Mouse (Mus musculus) forebrain, embryonic 12.5 days (tissue): ENCODE measurements around the gene Ftl1. TPM values are rescaled to one million over a fixed set of nuclear protein-coding genes. Genes with fewer than 3 reads are reported as not detected.
"Not testable (repeated sequence)": the region's sequence is repeated elsewhere in the genome, so short reads cannot be mapped to it uniquely, and the experiment has no call there.

Experiments used
- ATAC-seq: fragments of 200-750 bp; cut with Nextera tagmentation; 2 replicates; pipeline ENCODE4 v1.8.0; 2017; ENCODE audit warnings: moderate TSS enrichment; ENCODE audit not compliant: low FRiP score
- H3K27ac ChIP-seq: fragments of 300-500 bp; sonication (generic); 2 replicates; pipeline ENCODE4 v1.5.1; 2016; ENCODE audit warnings: mild to moderate bottlenecking
- H3K27me3 ChIP-seq: fragments of 300-500 bp; sonication (generic); 2 replicates; pipeline ENCODE4 v1.6.1; 2016; ENCODE audit warnings: mild to moderate bottlenecking
- H3K36me3 ChIP-seq: fragments of 300-500 bp; sonication (generic); replicated peaks from 2 replicates; pipeline ENCODE4 v1.6.1; 2016; ENCODE audit warnings: mild to moderate bottlenecking
- H3K4me1 ChIP-seq: fragments of 300-500 bp; sonication (generic); 2 replicates; pipeline ENCODE4 v1.6.1; 2016
- H3K4me2 ChIP-seq: fragments of 300-500 bp; sonication (generic); 2 replicates; pipeline ENCODE4 v1.6.1; 2016; ENCODE audit warnings: mild to moderate bottlenecking, moderate library complexity
- H3K4me3 ChIP-seq: fragments of 300-500 bp; sonication (generic); replicated peaks from 2 replicates; pipeline ENCODE4 v1.5.1; 2016; ENCODE audit warnings: mild to moderate bottlenecking
- H3K9ac ChIP-seq: fragments of 300-500 bp; sonication (generic); 2 replicates; pipeline ENCODE4 v1.6.1; 2016; ENCODE audit warnings: mild to moderate bottlenecking
- H3K9me3 ChIP-seq: fragments of 300-500 bp; sonication (generic); 2 replicates; pipeline ENCODE4 v1.6.1; 2016
- WGBS: fragments of 180-500 bp; shearing (Covaris S2); methylation state at CpG from one replicate; pipeline ENCODE4 v1.1.7; 2016; 5-methylcytosine and 5-hydroxymethylcytosine counted together
- polyA plus RNA-seq: library from polyadenylated mRNA; unstranded; fragments of >200 nt; fragmentation: Nextera tagmentation; extraction: Ambion mirVana; gene quantifications from 2 replicates; pipeline ENCODE4 v1.2.1, GENCODE M21; 2016

Ftl1 gene
- 5,523 and 5,537 TPM in 2 replicates for polyA plus RNA-seq

GRCm38 (mm10) chr7:45459564-45460140 is at the start of gene Ftl1:
Gene Ftl1 (minus strand): TSS chr7:45459884.
- Histone ChIP-seq H3K4me3 (peak within 1 kb of the TSS; percentile 82), H3K4me2 (peak within 1 kb of the TSS; percentile 65), H3K9ac (peak within 1 kb of the TSS; percentile 87), H3K36me3 (peaks cover 62% of the 10 kb centered on the region), H3K4me1 (peaks cover 37% of the 10 kb centered on the region), H3K27ac (peak within 1 kb of the TSS; percentile 95)
- not testable (repeated sequence) for H3K27me3 ChIP-seq, H3K9me3 ChIP-seq
- peak; percentile 97 for ATAC-seq
- WGBS: 0% methylated on average over 34 of the region's 37 CpGs

- Histone ChIP-seq H3K4me1 (peaks cover 14% of the 10 kb centered on the region), H3K9me3 (no peaks in the 10 kb centered on the region), H3K27ac (0 out of 2 replicates have a peak overlapping the region, but pooled peaks have one; percentile 88), H3K36me3 (peaks cover 12% of the 10 kb centered on the region), H3K4me2 (peak overlapping the region; percentile 62), H3K4me3 (peak overlapping the region; percentile 69), H3K27me3 (no peaks in the 10 kb centered on the region), H3K9ac (peak overlapping the region; percentile 75)
- WGBS: 45% methylated on average over 19 of the region's 19 CpGs
- ATAC-seq: no peak
Measured at GRCm38 (mm10) chr7:45509181-45509882, 49.6 kb upstream of the Ftl1 start.

GRCm38 (mm10) chr7:45508561-45508960 is 48.9 kb upstream of the Ftl1 start:
- no peak for ATAC-seq
- no peak overlapping the region for H3K4me3 ChIP-seq
- H3K27me3 ChIP-seq: no peaks in the 10 kb centered on the region
- H3K4me2 ChIP-seq: peak overlapping the region; percentile 62; the same call in 1 of the 2 replicates
- H3K27ac ChIP-seq: no peak overlapping the region
- 88% methylated on average over 6 of the region's 6 CpGs for WGBS
- peaks cover 14% of the 10 kb centered on the region for H3K4me1 ChIP-seq
- H3K36me3 ChIP-seq: peaks cover 12% of the 10 kb centered on the region
- H3K9me3 ChIP-seq: no peaks in the 10 kb centered on the region
- 0 out of 2 replicates have a peak overlapping the region, but pooled peaks have one; percentile 75 for H3K9ac ChIP-seq

- Histone ChIP-seq H3K27me3 (no peaks in the 10 kb centered on the region), H3K9me3 (no peaks in the 10 kb centered on the region), H3K36me3 (peaks cover 17% of the 10 kb centered on the region), H3K9ac (no peak overlapping the region), H3K27ac (no peak overlapping the region), H3K4me2 (no peak overlapping the region), H3K4me1 (peaks cover 14% of the 10 kb centered on the region), H3K4me3 (no peak overlapping the region)
- WGBS: 91% methylated on average over 6 of the region's 6 CpGs
- ATAC-seq: no peak
Measured at GRCm38 (mm10) chr7:45507583-45507982, 47.9 kb upstream of the Ftl1 start.

- 97% methylated on average over 6 of the region's 6 CpGs for WGBS
- no peaks in the 10 kb centered on the region for H3K9me3 ChIP-seq
- no peak overlapping the region for H3K4me2 ChIP-seq
- peaks cover 81% of the 10 kb centered on the region for H3K36me3 ChIP-seq
- no peak overlapping the region for H3K9ac ChIP-seq
- ATAC-seq: no peak
- no peak overlapping the region for H3K27ac ChIP-seq
- H3K4me3 ChIP-seq: no peak overlapping the region
- H3K27me3 ChIP-seq: no peaks in the 10 kb centered on the region
- no peaks in the 10 kb centered on the region for H3K4me1 ChIP-seq
Measured at GRCm38 (mm10) chr7:45498427-45498826, 38.7 kb upstream of the Ftl1 start.

- ATAC-seq: no peak
- H3K9me3 ChIP-seq: no peaks in the 10 kb centered on the region
- H3K4me2 ChIP-seq: no peak overlapping the region
- no peak overlapping the region for H3K9ac ChIP-seq
- 87% methylated on average over 9 of the region's 9 CpGs for WGBS
- H3K4me1 ChIP-seq: peaks cover 9% of the 10 kb centered on the region
- H3K4me3 ChIP-seq: no peak overlapping the region
- H3K27me3 ChIP-seq: no peaks in the 10 kb centered on the region
- H3K27ac ChIP-seq: no peak overlapping the region
- peaks cover 63% of the 10 kb centered on the region for H3K36me3 ChIP-seq
Measured at GRCm38 (mm10) chr7:45494548-45494947, 34.9 kb upstream of the Ftl1 start.

GRCm38 (mm10) chr7:45492951-45493350 is 33.3 kb upstream of the Ftl1 start:
- no peak overlapping the region for H3K27ac ChIP-seq
- H3K9ac ChIP-seq: no peak overlapping the region
- no peaks in the 10 kb centered on the region for H3K9me3 ChIP-seq
- peaks cover 47% of the 10 kb centered on the region for H3K36me3 ChIP-seq
- no peak for ATAC-seq
- no peak overlapping the region for H3K4me2 ChIP-seq
- peaks cover 23% of the 10 kb centered on the region for H3K4me1 ChIP-seq
- H3K4me3 ChIP-seq: no peak overlapping the region
- 94% methylated on average over 5 of the region's 5 CpGs for WGBS
- H3K27me3 ChIP-seq: no peaks in the 10 kb centered on the region

GRCm38 (mm10) chr7:45492225-45492844 is 32.7 kb upstream of the Ftl1 start:
- Histone ChIP-seq H3K9ac (no peak overlapping the region), H3K9me3 (no peaks in the 10 kb centered on the region), H3K4me2 (no peak overlapping the region), H3K36me3 (peaks cover 41% of the 10 kb centered on the region), H3K27ac (no peak overlapping the region), H3K27me3 (no peaks in the 10 kb centered on the region), H3K4me1 (peaks cover 25% of the 10 kb centered on the region), H3K4me3 (no peak overlapping the region)
- no peak for ATAC-seq
- 97% methylated on average over 8 of the region's 8 CpGs for WGBS

- Histone ChIP-seq H3K27ac (no peak overlapping the region), H3K9ac (no peak overlapping the region), H3K9me3 (no peaks in the 10 kb centered on the region), H3K36me3 (peaks cover 34% of the 10 kb centered on the region), H3K4me3 (no peak overlapping the region), H3K27me3 (no peaks in the 10 kb centered on the region), H3K4me2 (no peak overlapping the region), H3K4me1 (peaks cover 25% of the 10 kb centered on the region)
- ATAC-seq: no peak
- 32% methylated on average over 3 of the region's 3 CpGs for WGBS
Measured at GRCm38 (mm10) chr7:45491264-45491663, 31.6 kb upstream of the Ftl1 start.

- 56% methylated on average over 9 of the region's 9 CpGs for WGBS
- no peak overlapping the region for H3K4me2 ChIP-seq
- no peak overlapping the region for H3K9ac ChIP-seq
Measured at GRCm38 (mm10) chr7:45490822-45491221, 31.1 kb upstream of the Ftl1 start.

GRCm38 (mm10) chr7:45489578-45489977 is 29.9 kb upstream of the Ftl1 start:
- ATAC-seq: no peak
- H3K4me2 ChIP-seq: no peak overlapping the region
- peaks cover 18% of the 10 kb centered on the region for H3K36me3 ChIP-seq
- H3K4me3 ChIP-seq: no peak overlapping the region
- no peak overlapping the region for H3K27ac ChIP-seq
- no peak overlapping the region for H3K9ac ChIP-seq
- H3K9me3 ChIP-seq: no peaks in the 10 kb centered on the region
- peaks cover 25% of the 10 kb centered on the region for H3K4me1 ChIP-seq
- H3K27me3 ChIP-seq: no peaks in the 10 kb centered on the region
- 86% methylated on average over 7 of the region's 7 CpGs for WGBS

More at GRCm38 (mm10) chr7:45490822-45491221, 31.1 kb upstream of the Ftl1 start:
- H3K27me3 ChIP-seq: no peaks in the 10 kb centered on the region
- no peak for ATAC-seq
- H3K4me1 ChIP-seq: peaks cover 25% of the 10 kb centered on the region
- H3K9me3 ChIP-seq: no peaks in the 10 kb centered on the region
- H3K36me3 ChIP-seq: peaks cover 30% of the 10 kb centered on the region
- H3K27ac ChIP-seq: no peak overlapping the region
- no peak overlapping the region for H3K4me3 ChIP-seq

- H3K27me3 ChIP-seq: no peaks in the 10 kb centered on the region
- H3K4me2 ChIP-seq: peak within 1 kb of the TSS; percentile 72
- 8% methylated on average over 38 of the region's 38 CpGs for WGBS
- peaks cover 25% of the 10 kb centered on the region for H3K4me1 ChIP-seq
- H3K9me3 ChIP-seq: no peaks in the 10 kb centered on the region
- H3K27ac ChIP-seq: peak within 1 kb of the TSS; percentile 60
- H3K36me3 ChIP-seq: peaks cover 8% of the 10 kb centered on the region
- peak within 1 kb of the TSS; percentile 58 for H3K9ac ChIP-seq
- peak within 1 kb of the TSS; percentile 43 for H3K4me3 ChIP-seq
- ATAC-seq: peak; percentile 68
Measured at GRCm38 (mm10) chr7:45488293-45489204, 28.9 kb upstream of the Ftl1 start, which contains the start of gene Dhdh. Gene Dhdh (minus strand): TSS chr7:45488805.
